Mouse (Mus musculus) G1E (cell line): ENCODE measurements around the gene Dnmt3b. TPM values are rescaled to one million over a fixed set of nuclear protein-coding genes. Genes with fewer than 3 reads are reported as not detected.

Experiments
- ATAC-seq: 2 replicates; pipeline ENCODE4 v1.8.0; 2016; ENCODE audit warnings: mild to moderate bottlenecking; ENCODE audit not compliant: insufficient number of reproducible peaks, poor library complexity, low FRiP score, severe bottlenecking; ENCODE audit errors: extremely low read depth
- DNase-seq: peaks from one replicate; pipeline ENCODE4 v3.0.0; 2012; ENCODE audit warnings: low spot score
- H3K27me3 ChIP-seq: 2 replicates; pipeline ENCODE4 v1.6.1; 2012; ENCODE audit warnings: mild to moderate bottlenecking, low read length, inconsistent platforms; ENCODE audit not compliant: insufficient read depth
- H3K36me3 ChIP-seq: replicated peaks from 2 replicates; pipeline ENCODE3; 2012; ENCODE audit warnings: mild to moderate bottlenecking, inconsistent platforms
- H3K4me1 ChIP-seq: 2 replicates; pipeline ENCODE4 v1.6.1; 2012; ENCODE audit warnings: low read depth, low read length, inconsistent platforms, mixed read lengths; ENCODE audit not compliant: insufficient read depth
- H3K4me3 ChIP-seq: 2 replicates; pipeline ENCODE4 v1.5.1; 2012; ENCODE audit warnings: low read depth, mild to moderate bottlenecking, inconsistent platforms, low read length, moderate library complexity, mixed read lengths
- H3K9me3 ChIP-seq: replicated peaks from 2 replicates; pipeline ENCODE4 v1.6.1; 2012; ENCODE audit warnings: inconsistent platforms
- CTCF ChIP-seq: IDR thresholded peaks from 2 replicates; pipeline ENCODE4 v1.5.1; 2012; ENCODE audit warnings: low read depth, low read length, inconsistent platforms, mixed read lengths
- GATA1 ChIP-seq: IDR thresholded peaks from 2 replicates; pipeline ENCODE4 v1.6.1; 2012; ENCODE audit warnings: borderline replicate concordance, low read length, inconsistent platforms, mixed read lengths
- GATA2 ChIP-seq: IDR thresholded peaks from 2 replicates; pipeline ENCODE4 v1.6.1; 2012; ENCODE audit warnings: low read depth, low read length, inconsistent platforms, borderline replicate concordance
- POLR2AphosphoS5 ChIP-seq: IDR thresholded peaks from 2 replicates; pipeline ENCODE4 v1.6.1; 2012; ENCODE audit warnings: low read depth, low read length, inconsistent platforms; ENCODE audit not compliant: insufficient replicate concordance
- TAL1 ChIP-seq: conservative IDR thresholded peaks from 2 replicates; pipeline ENCODE4 v1.6.1; 2012; ENCODE audit warnings: low read depth, low read length, inconsistent platforms, mixed read lengths
- polyA plus RNA-seq: library from polyadenylated mRNA; stranded (reverse); fragments of >175 nt; gene quantifications from 2 replicates; pipeline ENCODE4 v1.2.3, GENCODE M21; 2012
- total RNA-seq, 2 experiments: library from RNA; stranded (forward) in 1 of 2; stranded (reverse) in 1 of 2; fragments of 200-1000 nt in 1 of 2; fragments of >200 nt in 1 of 2; fragmentation: Nextera tagmentation in 1 of 2; gene quantifications; 2 replicates each; pipeline ENCODE4 v1.2.3; 2014 to 2017

Gene Dnmt3b
- total and polyA plus RNA-seq, 3 experiments = 11.2 to 32.5 (median 17.5) TPM

GRCm38 (mm10) chr2:153734033-153734432 lies 84.8 kb downstream of the Dnmt3b start:
- ATAC-seq = no peak
- Histone ChIP-seq H3K4me1 (no peaks in the 10 kb centered on the region), H3K9me3 (no peaks in the 10 kb centered on the region), H3K27me3 (peaks cover 20% of the 10 kb centered on the region), H3K4me3 (no peak overlapping the region), H3K36me3 (no peaks in the 10 kb centered on the region)
- TF ChIP-seq CTCF (no peak), GATA2 (no peak), POLR2AphosphoS5 (no peak), TAL1 (no peak), GATA1 (no peak)
- DNase-seq = no peak

Other genes with a start within 250 kb of the Dnmt3b start
- gene 4930404H24Rik, start 156.7 kb upstream of the Dnmt3b start, total RNA-seq (2014; fragmentation: Nextera tagmentation) = not detected in 2 replicates
- not detected in 2 replicates for gene 4930404H24Rik, start 156.7 kb upstream of the Dnmt3b start, total RNA-seq (2017)
- not detected in 2 replicates for gene 4930404H24Rik, start 156.7 kb upstream of the Dnmt3b start, polyA plus RNA-seq
- 39.2 and 45.3 TPM in 2 replicates for gene Nol4l, start 119.5 kb upstream of the Dnmt3b start, total RNA-seq (2014; fragmentation: Nextera tagmentation)
- 13.5 and 13.9 TPM in 2 replicates for gene Nol4l, start 119.5 kb upstream of the Dnmt3b start, total RNA-seq (2017)
- gene Nol4l, start 119.5 kb upstream of the Dnmt3b start, polyA plus RNA-seq = 19.8 and 23.4 TPM in 2 replicates
- 19.1 and 20.9 TPM in 2 replicates for gene Commd7, start 16.7 kb upstream of the Dnmt3b start, total RNA-seq (2014; fragmentation: Nextera tagmentation)
- 30.9 and 34.7 TPM in 2 replicates for gene Commd7, start 16.7 kb upstream of the Dnmt3b start, total RNA-seq (2017)
- gene Commd7, start 16.7 kb upstream of the Dnmt3b start, polyA plus RNA-seq = 26.5 and 29.7 TPM in 2 replicates
- not detected in 2 replicates for gene Dnmt3c, start 47.2 kb downstream of the Dnmt3b start, total RNA-seq (2014; fragmentation: Nextera tagmentation)
- gene Dnmt3c, start 47.2 kb downstream of the Dnmt3b start, total RNA-seq (2017) = not detected in 2 replicates
- 0.02 TPM in 1 of 2 replicates, not detected in the other for gene Dnmt3c, start 47.2 kb downstream of the Dnmt3b start, polyA plus RNA-seq
- gene Mapre1, start 91.8 kb downstream of the Dnmt3b start, total RNA-seq (2014; fragmentation: Nextera tagmentation) = 89.8 and 98.7 TPM in 2 replicates
- gene Mapre1, start 91.8 kb downstream of the Dnmt3b start, total RNA-seq (2017) = 193 and 221 TPM in 2 replicates
- gene Mapre1, start 91.8 kb downstream of the Dnmt3b start, polyA plus RNA-seq = 2.4 and 3.5 TPM in 2 replicates
- gene Efcab8, start 130.5 kb downstream of the Dnmt3b start, total RNA-seq (2014; fragmentation: Nextera tagmentation) = 0.15 TPM in 1 of 2 replicates, not detected in the other
- gene Efcab8, start 130.5 kb downstream of the Dnmt3b start, total RNA-seq (2017) = 0.12 and 0.44 TPM in 2 replicates
- not detected in 2 replicates for gene Efcab8, start 130.5 kb downstream of the Dnmt3b start, polyA plus RNA-seq
- gene Sun5, start 221.6 kb downstream of the Dnmt3b start, total RNA-seq (2014; fragmentation: Nextera tagmentation) = not detected in 2 replicates
- not detected in 2 replicates for gene Sun5, start 221.6 kb downstream of the Dnmt3b start, total RNA-seq (2017)
- gene Sun5, start 221.6 kb downstream of the Dnmt3b start, polyA plus RNA-seq = not detected in 2 replicates
- gene Bpifb2, start 225.6 kb downstream of the Dnmt3b start, total RNA-seq (2014; fragmentation: Nextera tagmentation) = not detected in 2 replicates
- not detected in 2 replicates for gene Bpifb2, start 225.6 kb downstream of the Dnmt3b start, total RNA-seq (2017)
- not detected in 2 replicates for gene Bpifb2, start 225.6 kb downstream of the Dnmt3b start, polyA plus RNA-seq